Mouse (Mus musculus): ENCODE measurements around the gene Mrpl39. TPM values are rescaled to one million over a fixed set of nuclear protein-coding genes. Genes with fewer than 3 reads are reported as not detected.

Mrpl39 gene
- 79.8 and 83.8 TPM in 2 replicates for polyA plus RNA-seq (2012; ENCODE audit: insufficient read depth, insufficient read length, missing spikeins)

- Histone ChIP-seq H3K4me1 (ENCODE audit: control insufficient read depth, insufficient read depth, insufficient read length, low read length) (peaks cover 4% of the 10 kb centered on the region; the same call in 1 of the 2 replicates), H3K4me3 (ENCODE audit: insufficient read depth, low read depth, low read length) (peak within 1 kb of the TSS; percentile 74), H3K27ac (replicated peaks; ENCODE audit: low read depth, low read length) (peak within 1 kb of the TSS; percentile 79)
Observed at GRCm38 (mm10) chr16:84735166-84736105, at the start of gene Mrpl39. Gene Mrpl39, minus strand, starts transcription at chr16:84735742.

GRCm38 (mm10) chr16:84784966-84785365 lies 49.4 kb upstream of the Mrpl39 start:
- peak overlapping the region; percentile 58 for H3K27ac ChIP-seq (replicated peaks; ENCODE audit: low read depth, low read length)
- no peak overlapping the region for H3K4me3 ChIP-seq (ENCODE audit: insufficient read depth, low read depth, low read length)
- peaks cover 7% of the 10 kb centered on the region for H3K4me1 ChIP-seq (ENCODE audit: control insufficient read depth, insufficient read depth, insufficient read length, low read length)

GRCm38 (mm10) chr16:84783279-84783678 lies 47.7 kb upstream of the Mrpl39 start:
- Histone ChIP-seq H3K4me3 (ENCODE audit: insufficient read depth, low read depth, low read length) (no peak overlapping the region), H3K4me1 (ENCODE audit: control insufficient read depth, insufficient read depth, insufficient read length, low read length) (peaks cover 7% of the 10 kb centered on the region), H3K27ac (replicated peaks; ENCODE audit: low read depth, low read length) (peak overlapping the region; percentile 31; the same call in 1 of the 2 replicates)

- Histone ChIP-seq H3K4me3 (ENCODE audit: insufficient read depth, low read depth, low read length) (no peak overlapping the region), H3K4me1 (ENCODE audit: control insufficient read depth, insufficient read depth, insufficient read length, low read length) (peaks cover 4% of the 10 kb centered on the region), H3K27ac (replicated peaks; ENCODE audit: low read depth, low read length) (peak overlapping the region; percentile 55)
Observed at GRCm38 (mm10) chr16:84779718-84780117, 44.2 kb upstream of the Mrpl39 start.

GRCm38 (mm10) chr16:84778861-84779630 lies 43.5 kb upstream of the Mrpl39 start:
- 0 out of 2 replicates have a peak overlapping the region, but pooled peaks have one; percentile 18 for H3K27ac ChIP-seq (replicated peaks; ENCODE audit: low read depth, low read length)
- H3K4me1 ChIP-seq (ENCODE audit: control insufficient read depth, insufficient read depth, insufficient read length, low read length), result peaks cover 4% of the 10 kb centered on the region; the same call in 1 of the 2 replicates
- H3K4me3 ChIP-seq (ENCODE audit: insufficient read depth, low read depth, low read length), result no peak overlapping the region

- Histone ChIP-seq H3K4me3 (ENCODE audit: insufficient read depth, low read depth, low read length) (no peak overlapping the region), H3K4me1 (ENCODE audit: control insufficient read depth, insufficient read depth, insufficient read length, low read length) (peaks cover 4% of the 10 kb centered on the region; the same call in 1 of the 2 replicates), H3K27ac (replicated peaks; ENCODE audit: low read depth, low read length) (0 out of 2 replicates have a peak overlapping the region, but pooled peaks have one; percentile 18)
Observed at GRCm38 (mm10) chr16:84778431-84778830, 42.9 kb upstream of the Mrpl39 start.

- Histone ChIP-seq H3K27ac (replicated peaks; ENCODE audit: low read depth, low read length) (peak overlapping the region; percentile 73), H3K4me3 (ENCODE audit: insufficient read depth, low read depth, low read length) (peak overlapping the region; percentile 69), H3K4me1 (ENCODE audit: control insufficient read depth, insufficient read depth, insufficient read length, low read length) (peaks cover 2% of the 10 kb centered on the region; the same call in 1 of the 2 replicates)
Observed at GRCm38 (mm10) chr16:84776089-84776784, 40.7 kb upstream of the Mrpl39 start.

GRCm38 (mm10) chr16:84775356-84775755 lies 39.8 kb upstream of the Mrpl39 start:
- H3K4me3 ChIP-seq (ENCODE audit: insufficient read depth, low read depth, low read length), result peak overlapping the region; percentile 69
- H3K27ac ChIP-seq (replicated peaks; ENCODE audit: low read depth, low read length), result peak overlapping the region; percentile 73
- H3K4me1 ChIP-seq (ENCODE audit: control insufficient read depth, insufficient read depth, insufficient read length, low read length), result no peaks in the 10 kb centered on the region

GRCm38 (mm10) chr16:84774761-84775231 lies 39.3 kb upstream of the Mrpl39 start:
- Histone ChIP-seq H3K4me1 (ENCODE audit: control insufficient read depth, insufficient read depth, insufficient read length, low read length) (no peaks in the 10 kb centered on the region), H3K4me3 (ENCODE audit: insufficient read depth, low read depth, low read length) (peak overlapping the region; percentile 69), H3K27ac (replicated peaks; ENCODE audit: low read depth, low read length) (peak overlapping the region; percentile 73)

- no peaks in the 10 kb centered on the region for H3K4me1 ChIP-seq (ENCODE audit: control insufficient read depth, insufficient read depth, insufficient read length, low read length)
- peak within 1 kb of the TSS; percentile 75 for H3K27ac ChIP-seq (replicated peaks; ENCODE audit: low read depth, low read length)
- H3K4me3 ChIP-seq (ENCODE audit: insufficient read depth, low read depth, low read length), result peak within 1 kb of the TSS; percentile 69
Observed at GRCm38 (mm10) chr16:84774003-84774703, 38.6 kb upstream of the Mrpl39 start, which contains the start of gene Jam2. Gene Jam2, plus strand, starts transcription at chr16:84774123.

GRCm38 (mm10) chr16:84773268-84773861 lies 37.8 kb upstream of the Mrpl39 start:
- H3K27ac ChIP-seq (replicated peaks; ENCODE audit: low read depth, low read length), result peak overlapping the region; percentile 75
- H3K4me3 ChIP-seq (ENCODE audit: insufficient read depth, low read depth, low read length), result peak overlapping the region; percentile 69
- no peaks in the 10 kb centered on the region for H3K4me1 ChIP-seq (ENCODE audit: control insufficient read depth, insufficient read depth, insufficient read length, low read length)

GRCm38 (mm10) chr16:84772496-84773267 lies 37.1 kb upstream of the Mrpl39 start:
- peak overlapping the region; percentile 12; the same call in 1 of the 2 replicates for H3K4me3 ChIP-seq (ENCODE audit: insufficient read depth, low read depth, low read length)
- H3K27ac ChIP-seq (replicated peaks; ENCODE audit: low read depth, low read length), result peak overlapping the region; percentile 70

GRCm38 (mm10) chr16:84771461-84771860 lies 35.9 kb upstream of the Mrpl39 start:
- Histone ChIP-seq H3K4me1 (ENCODE audit: control insufficient read depth, insufficient read depth, insufficient read length, low read length) (no peaks in the 10 kb centered on the region), H3K27ac (replicated peaks; ENCODE audit: low read depth, low read length) (no peak overlapping the region), H3K4me3 (ENCODE audit: insufficient read depth, low read depth, low read length) (no peak overlapping the region)

More at GRCm38 (mm10) chr16:84772496-84773267, 37.1 kb upstream of the Mrpl39 start:
- no peaks in the 10 kb centered on the region for H3K4me1 ChIP-seq (ENCODE audit: control insufficient read depth, insufficient read depth, insufficient read length, low read length)

All from brown adipose tissue, adult 24 weeks (tissue).